Mouse (Mus musculus) midbrain, embryonic 14.5 days (tissue): ENCODE measurements around the gene Nav3. TPM values are rescaled to one million over a fixed set of nuclear protein-coding genes. Genes with fewer than 3 reads are reported as not detected.

Experiments
- ATAC-seq: fragments of 200-750 bp; cut with Nextera tagmentation; 2 replicates; pipeline ENCODE4 v1.8.0; 2017; ENCODE audit warnings: moderate number of reproducible peaks, moderate library complexity; ENCODE audit not compliant: low FRiP score, low TSS enrichment
- DNase-seq: peaks from one replicate; pipeline ENCODE4 v3.0.0-alpha.2; 2015
- H3K27ac ChIP-seq: fragments of 300-500 bp; sonication (generic); replicated peaks from 2 replicates; pipeline ENCODE4 v1.5.1; 2014; ENCODE audit warnings: mild to moderate bottlenecking, low read depth, low read length, moderate library complexity
- H3K27me3 ChIP-seq: fragments of 300-500 bp; sonication (generic); 2 replicates; pipeline ENCODE4 v1.6.1; 2014; ENCODE audit warnings: low read length, control low read depth, mixed read lengths; ENCODE audit not compliant: control insufficient read depth, insufficient read depth
- H3K36me3 ChIP-seq: fragments of 300-500 bp; sonication (generic); 2 replicates; pipeline ENCODE4 v1.6.1; 2014; ENCODE audit warnings: low read length, control low read depth; ENCODE audit not compliant: control insufficient read depth, insufficient read depth
- H3K4me1 ChIP-seq: fragments of 300-500 bp; sonication (generic); 2 replicates; pipeline ENCODE4 v1.6.1; 2014; ENCODE audit warnings: mild to moderate bottlenecking, antibody characterized with exemption, low read length, control low read depth; ENCODE audit not compliant: control insufficient read depth, insufficient read depth
- H3K4me2 ChIP-seq: fragments of 300-500 bp; sonication (generic); 2 replicates; pipeline ENCODE4 v1.6.1; 2014; ENCODE audit warnings: mild to moderate bottlenecking, low read length, moderate library complexity
- H3K4me3 ChIP-seq: fragments of 300-500 bp; sonication (generic); replicated peaks from 2 replicates; pipeline ENCODE4 v1.5.1; 2014; ENCODE audit warnings: low read depth, low read length
- H3K9ac ChIP-seq: fragments of 300-500 bp; sonication (generic); replicated peaks from 2 replicates; pipeline ENCODE4 v1.6.1; 2014; ENCODE audit warnings: mild to moderate bottlenecking, low read length, moderate library complexity
- H3K9me3 ChIP-seq: fragments of 300-500 bp; sonication (generic); 2 replicates; pipeline ENCODE4 v1.6.1; 2016; ENCODE audit warnings: low read length, control low read depth, mixed read lengths; ENCODE audit not compliant: control insufficient read depth
- WGBS: fragments of 180-500 bp; shearing (Covaris S2); extraction: QIAGEN DNeasy Blood & Tissue Kit; methylation state at CpG from one replicate; pipeline ENCODE4 v1.1.7; 2014; 5-methylcytosine and 5-hydroxymethylcytosine counted together
- polyA plus RNA-seq: library from polyadenylated mRNA; unstranded; fragments of >200 nt; fragmentation: Nextera tagmentation; extraction: Ambion mirVana; gene quantifications from 2 replicates; pipeline ENCODE4 v1.2.1, GENCODE M21; 2014

Gene Nav3
- polyA plus RNA-seq, 1 experiment from 2014 or later, result 26.9 TPM

- Histone ChIP-seq H3K9me3 (no peaks in the 10 kb centered on the region), H3K27ac (no peak overlapping the region), H3K27me3 (no peaks in the 10 kb centered on the region), H3K36me3 (no peaks in the 10 kb centered on the region), H3K4me2 (no peak overlapping the region), H3K4me1 (no peaks in the 10 kb centered on the region), H3K4me3 (no peak overlapping the region), H3K9ac (no peak overlapping the region)
- 90% methylated on average over 8 of the region's 8 CpGs for WGBS
- ATAC-seq (no peak), DNase-seq (no peak)
Observed at GRCm38 (mm10) chr10:109985824-109986485, 470.0 kb downstream of the Nav3 start.

DNA sequence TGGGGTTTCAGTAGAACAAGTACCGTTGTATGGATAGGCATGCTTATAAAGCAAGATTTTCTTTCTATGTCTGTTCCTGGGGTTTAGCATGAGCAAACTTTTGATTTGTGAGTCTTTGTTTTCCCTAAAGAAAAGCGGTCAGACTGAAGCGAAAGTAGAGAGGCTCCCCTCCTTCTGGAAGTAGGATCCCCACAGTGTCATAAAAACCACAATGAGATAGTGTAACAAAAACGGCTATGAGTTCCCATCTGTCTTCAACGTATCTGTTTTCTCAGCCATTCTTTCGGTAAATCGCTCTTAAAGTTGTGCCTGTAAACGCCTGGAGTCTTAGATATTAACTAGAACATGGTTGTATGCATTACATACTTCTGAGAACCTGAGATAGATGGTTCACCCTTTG lies 479.7 kb downstream of the Nav3 start:
- Histone ChIP-seq H3K36me3 (no peaks in the 10 kb centered on the region), H3K9ac (no peak overlapping the region), H3K27ac (no peak overlapping the region), H3K27me3 (no peaks in the 10 kb centered on the region), H3K4me1 (no peaks in the 10 kb centered on the region), H3K4me2 (no peak overlapping the region), H3K9me3 (no peaks in the 10 kb centered on the region), H3K4me3 (no peak overlapping the region)
- DNase-seq (no peak), ATAC-seq (no peak)
- WGBS, result 88% methylated on average over 8 of the region's 8 CpGs

DNA sequence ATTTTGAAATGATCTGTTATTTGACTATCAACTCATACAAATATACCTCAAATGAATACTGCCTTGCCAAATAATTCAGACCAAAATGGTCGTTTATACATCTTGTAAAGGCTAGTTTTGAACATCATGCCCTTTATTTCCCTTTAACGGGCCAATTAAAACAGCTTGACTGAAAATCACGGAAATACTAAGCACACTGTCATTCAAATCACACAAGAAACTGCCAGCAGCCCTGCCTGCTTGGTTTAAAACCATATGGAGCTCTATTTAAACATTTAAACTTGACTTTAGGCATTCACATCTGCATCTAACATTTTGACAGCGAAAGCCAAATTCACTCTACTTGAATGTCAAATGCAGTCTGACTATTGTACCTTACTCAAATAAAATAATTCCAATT lies 481.8 kb downstream of the Nav3 start:
- Histone ChIP-seq H3K36me3 (no peaks in the 10 kb centered on the region), H3K4me3 (no peak overlapping the region), H3K4me1 (no peaks in the 10 kb centered on the region), H3K27me3 (no peaks in the 10 kb centered on the region), H3K9ac (no peak overlapping the region), H3K4me2 (no peak overlapping the region), H3K9me3 (no peaks in the 10 kb centered on the region), H3K27ac (no peak overlapping the region)
- 64% methylated on average over 4 of the region's 4 CpGs for WGBS
- DNase-seq (no peak), ATAC-seq (no peak)

DNA sequence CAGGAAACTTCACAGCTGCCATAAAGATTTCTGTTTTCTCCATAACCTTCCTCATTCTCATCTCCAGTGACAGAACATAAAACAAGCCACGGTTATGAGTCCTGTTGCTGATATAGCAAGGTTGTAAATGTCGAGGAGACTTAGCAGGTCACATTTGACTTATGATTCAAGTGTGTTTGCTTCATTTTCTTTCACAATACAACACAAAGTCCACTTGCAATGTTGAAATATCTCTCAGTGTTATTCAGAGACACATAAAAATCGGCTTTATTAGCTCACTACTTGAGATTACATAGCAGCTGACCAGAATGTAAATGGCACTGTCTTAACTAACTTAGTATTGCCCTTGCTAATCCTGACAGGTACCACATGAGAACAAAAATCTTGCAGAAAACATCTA lies 482.5 kb downstream of the Nav3 start:
- Histone ChIP-seq H3K4me2 (no peak overlapping the region), H3K4me3 (no peak overlapping the region), H3K36me3 (no peaks in the 10 kb centered on the region), H3K9me3 (no peaks in the 10 kb centered on the region), H3K27me3 (no peaks in the 10 kb centered on the region), H3K4me1 (no peaks in the 10 kb centered on the region), H3K9ac (no peak overlapping the region), H3K27ac (peak overlapping the region; percentile 26; the same call in 1 of the 2 replicates)
- ATAC-seq, result no peak
- WGBS, result 74% methylated on average over 3 of the region's 3 CpGs
- DNase-seq, result no peak

- no peaks in the 10 kb centered on the region for H3K9me3 ChIP-seq
- H3K4me3 ChIP-seq, result no peak overlapping the region
- DNase-seq, result no peak
- no peaks in the 10 kb centered on the region for H3K36me3 ChIP-seq
- H3K9ac ChIP-seq, result no peak overlapping the region
- no peak for ATAC-seq
- H3K4me1 ChIP-seq, result no peaks in the 10 kb centered on the region
- H3K27me3 ChIP-seq, result no peaks in the 10 kb centered on the region
- no peak overlapping the region for H3K27ac ChIP-seq
- no peak overlapping the region for H3K4me2 ChIP-seq
- WGBS, result 68% methylated on average over 3 of the region's 3 CpGs
Observed at GRCm38 (mm10) chr10:109950296-109950695, 505.7 kb downstream of the Nav3 start.

DNA sequence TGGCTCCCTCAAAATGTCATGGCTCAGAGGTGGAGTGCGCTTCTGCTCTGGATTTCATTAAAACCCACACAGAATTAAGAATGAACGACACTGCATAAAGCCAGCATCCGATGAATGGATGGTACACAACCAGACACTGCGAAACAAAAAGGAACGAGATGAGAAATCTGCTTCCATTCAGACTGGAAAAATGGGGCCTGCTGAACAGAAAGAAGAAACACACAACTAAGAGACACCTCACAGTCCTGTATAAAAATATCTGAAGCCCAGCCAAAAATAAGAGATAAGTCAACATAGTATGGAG lies 526.7 kb downstream of the Nav3 start:
- DNase-seq (no peak), ATAC-seq (no peak)
- H3K27ac ChIP-seq, result no peak overlapping the region
- no peak overlapping the region for H3K4me3 ChIP-seq
- WGBS, result 14% methylated on average over 5 of the region's 5 CpGs
- H3K27me3 ChIP-seq, result no peaks in the 10 kb centered on the region
- H3K36me3 ChIP-seq, result no peaks in the 10 kb centered on the region
- no peak overlapping the region for H3K9ac ChIP-seq
- H3K4me2 ChIP-seq, result no peak overlapping the region
- H3K4me1 ChIP-seq, result 0 out of 2 replicates have a peak, but pooled peaks cover 4% of the 10 kb centered on the region
- no peaks in the 10 kb centered on the region for H3K9me3 ChIP-seq

DNA sequence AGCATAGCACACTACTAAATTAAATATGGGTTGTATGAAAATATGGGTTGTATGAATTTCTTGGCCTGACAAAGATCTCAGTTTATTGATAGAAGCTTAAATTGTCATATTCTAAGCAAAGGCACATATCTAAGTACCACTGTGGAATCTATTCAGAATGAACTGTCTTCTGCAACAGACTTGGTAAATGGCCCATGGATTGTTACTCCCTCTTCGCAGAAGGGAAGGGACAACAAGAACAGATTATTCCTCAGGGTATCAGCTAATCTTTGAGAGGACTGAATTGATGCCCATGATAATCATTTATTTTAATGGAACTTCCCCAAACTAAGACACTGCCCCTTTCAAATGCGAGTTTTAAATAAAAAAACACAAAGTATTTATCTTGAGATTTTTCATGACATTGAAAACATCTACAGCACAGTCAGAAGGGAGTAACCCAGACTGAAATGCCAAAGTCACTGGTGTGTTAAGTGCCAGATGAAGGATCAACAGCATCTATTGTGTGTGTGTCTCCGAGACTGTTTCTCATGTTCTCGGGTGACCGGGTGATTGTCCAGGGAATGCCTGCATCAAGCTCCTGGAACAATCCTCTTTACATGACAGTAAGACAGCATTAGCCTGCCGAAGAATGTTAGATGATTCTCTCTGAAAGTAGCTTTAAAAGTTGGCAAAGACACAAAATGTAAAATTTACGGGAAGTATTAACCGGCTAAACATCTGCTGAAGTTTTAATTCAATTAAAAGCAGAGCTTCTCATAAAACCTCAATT lies 527.3 kb downstream of the Nav3 start:
- peak; percentile 20 for DNase-seq
- Histone ChIP-seq H3K4me2 (no peak overlapping the region), H3K27ac (no peak overlapping the region), H3K36me3 (no peaks in the 10 kb centered on the region), H3K4me1 (0 out of 2 replicates have a peak, but pooled peaks cover 4% of the 10 kb centered on the region), H3K9ac (no peak overlapping the region), H3K4me3 (no peak overlapping the region), H3K27me3 (no peaks in the 10 kb centered on the region), H3K9me3 (no peaks in the 10 kb centered on the region)
- no peak for ATAC-seq
- WGBS, result 16% methylated on average over 8 of the region's 8 CpGs

- H3K27me3 ChIP-seq, result no peaks in the 10 kb centered on the region
- H3K9ac ChIP-seq, result no peak overlapping the region
- no peak for ATAC-seq
- peaks cover 9% of the 10 kb centered on the region for H3K4me1 ChIP-seq
- H3K36me3 ChIP-seq, result no peaks in the 10 kb centered on the region
- H3K4me2 ChIP-seq, result no peak overlapping the region
- no peak overlapping the region for H3K27ac ChIP-seq
- no peaks in the 10 kb centered on the region for H3K9me3 ChIP-seq
- DNase-seq, result no peak
- 85% methylated on average over 3 of the region's 3 CpGs for WGBS
- H3K4me3 ChIP-seq, result no peak overlapping the region
Observed at GRCm38 (mm10) chr10:109926149-109926548, 529.9 kb downstream of the Nav3 start.

DNA sequence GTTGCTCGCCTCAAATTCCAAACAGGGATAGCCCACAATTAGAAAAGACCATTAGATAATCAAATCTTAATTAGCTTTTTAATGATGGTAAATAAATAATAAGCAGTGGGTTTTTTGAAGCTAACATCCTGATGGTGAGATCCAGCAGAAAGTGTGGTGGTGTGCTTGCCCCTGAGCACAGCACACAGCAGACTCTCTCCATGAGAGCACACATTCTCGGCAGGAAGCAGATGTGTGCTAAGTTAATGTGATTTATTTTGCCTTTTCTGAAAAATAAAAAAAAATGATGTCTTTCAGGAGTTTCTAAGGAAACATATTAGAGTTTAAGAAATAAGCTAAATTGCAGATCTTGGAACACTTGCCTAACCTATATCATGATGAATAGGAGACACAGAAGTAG lies 531.9 kb downstream of the Nav3 start:
- Histone ChIP-seq H3K4me1 (peaks cover 12% of the 10 kb centered on the region), H3K9me3 (no peaks in the 10 kb centered on the region), H3K4me2 (no peak overlapping the region), H3K36me3 (no peaks in the 10 kb centered on the region), H3K9ac (no peak overlapping the region), H3K27ac (no peak overlapping the region), H3K4me3 (no peak overlapping the region), H3K27me3 (no peaks in the 10 kb centered on the region)
- DNase-seq, result no peak
- no peak for ATAC-seq
- 88% methylated on average over 2 of the region's 2 CpGs for WGBS
